Mouse (Mus musculus): ENCODE results near the gene Epn3. TPM values are rescaled to one million over a fixed set of nuclear protein-coding genes. Genes with fewer than 3 reads are reported as not detected.

Epn3 gene
- total and polyA plus RNA-seq, 3 experiments: 0.04 to 0.19 TPM; not detected in 1

DNA sequence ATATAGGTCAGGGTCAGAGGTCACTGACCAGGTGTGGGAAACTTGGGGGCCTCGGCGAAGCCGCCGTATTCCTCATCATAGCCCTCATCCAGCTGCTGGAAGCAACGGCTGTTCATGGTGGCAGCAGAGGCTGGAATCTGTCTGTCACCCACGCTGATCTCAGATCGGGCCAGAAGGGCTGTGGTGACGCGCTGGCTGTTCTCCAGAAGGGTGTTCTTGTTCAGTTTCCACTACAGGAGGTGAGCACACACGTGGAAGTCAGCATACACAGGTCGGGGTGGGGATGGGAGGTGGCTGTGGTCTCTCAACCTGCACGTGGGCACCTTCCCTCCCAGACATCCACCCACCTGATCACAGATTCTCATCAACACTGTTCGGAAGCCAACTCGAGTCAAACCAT is 15.9 kb downstream of the Epn3 start:
- H3K79me2 ChIP-seq (replicated peaks; ENCODE audit: control insufficient read depth, extremely low read depth, insufficient read depth, poor library complexity, severe bottlenecking): no peaks in the 10 kb centered on the region
- dilution Hi-C loops (cut with MboI; ENCODE audit: extremely low pct_ligation_motif_present, extremely low pct_unique_long_range_greater_than_20kb, low sequenced_read_pairs): no loop called here

DNA sequence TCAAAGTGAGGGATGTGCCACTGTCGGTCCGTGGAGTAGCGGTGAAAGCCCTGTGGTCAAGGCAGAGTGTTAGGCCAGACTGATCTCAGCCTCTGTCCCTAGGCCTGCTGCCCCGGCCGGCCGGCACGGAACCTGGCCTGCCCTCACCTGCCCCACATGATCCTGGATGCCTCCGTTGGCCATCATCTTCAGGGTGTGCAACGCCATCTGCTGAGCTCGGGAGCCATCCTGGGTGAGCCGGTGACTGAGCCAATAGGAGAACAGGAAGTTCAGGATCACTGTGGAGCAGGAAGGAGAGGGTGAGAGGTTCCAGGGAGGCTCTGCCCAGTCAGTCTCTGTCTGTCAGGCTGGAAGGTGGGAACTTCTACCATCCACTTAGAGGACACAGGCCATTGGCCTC is 16.3 kb downstream of the Epn3 start:
- Histone ChIP-seq H3K79me2 (replicated peaks; ENCODE audit: control insufficient read depth, extremely low read depth, insufficient read depth, poor library complexity, severe bottlenecking) (no peaks in the 10 kb centered on the region), H3K9ac (ENCODE audit: insufficient read depth, low read depth) (no peak overlapping the region), H3K9me3 (replicated peaks; ENCODE audit: low read length) (no peaks in the 10 kb centered on the region), H3K4me1 (ENCODE audit: control insufficient read depth in 1 of 2, insufficient read depth in 2 of 2) (peaks cover 0 to 4% of the 10 kb centered on the region in 2 experiments; a peak in 1 of 4 replicates), H3K4me2 (ENCODE audit: insufficient read depth, low read depth, poor library complexity, severe bottlenecking) (no peak overlapping the region), H3K36me3 (replicated peaks in 1 of 2; ENCODE audit: control insufficient read depth in 1 of 2, insufficient read depth in 1 of 2, low read length in 1 of 2) (no peaks in the 10 kb centered on the region), H3K27me3 (replicated peaks) (peaks cover 89% of the 10 kb centered on the region), H3K4me3 (replicated peaks in 1 of 3; ENCODE audit: low read depth in 2 of 3, low read length in 2 of 3, poor library complexity in 1 of 3) (no peak overlapping the region), H3K27ac (ENCODE audit: insufficient read depth, low read depth) (no peak overlapping the region)
- in situ Hi-C loops (cut with MboI; ENCODE audit: low pct_ligation_motif_present, low pct_unique_long_range_greater_than_20kb, low sequenced_read_pairs): loop anchor here (5.0 to 10.0 kb wide), 3 partner anchors 61 to 349 kb away; no protein-coding TSS in a partner anchor
- DNase-seq (ENCODE audit: extremely low read depth): no peak
- dilution Hi-C loops (cut with MboI; ENCODE audit: extremely low pct_ligation_motif_present, extremely low pct_unique_long_range_greater_than_20kb, low sequenced_read_pairs): no loop called here
- no peak for TF ChIP-seq MYC (IDR thresholded peaks at IDR 0.05; ENCODE audit: low read depth, low read length)
- peak in 1 of 2 experiments; percentile 30; a peak in 1 of 4 replicates for TF ChIP-seq CTCF (conservative IDR thresholded peaks at IDR 0.05 in 1 of 2, IDR thresholded peaks at IDR 0.05 in 1 of 2; ENCODE audit: low read depth in 2 of 2, low read length in 2 of 2)
- TF ChIP-seq SMC3 (IDR thresholded peaks at IDR 0.05; ENCODE audit: low read depth, low read length): peak; percentile 26; the same call in 1 of the 2 replicates

More for the DNA sequence above, 15.9 kb downstream of the Epn3 start:
- in situ Hi-C loops (cut with MboI; ENCODE audit: low pct_ligation_motif_present, low pct_unique_long_range_greater_than_20kb, low sequenced_read_pairs): loop anchor here (5.0 to 10.0 kb wide), 3 partner anchors 62 to 349 kb away; no protein-coding TSS in a partner anchor
- H3K27me3 ChIP-seq (replicated peaks): peaks cover 88% of the 10 kb centered on the region
- no peak overlapping the region for H3K4me2 ChIP-seq (ENCODE audit: insufficient read depth, low read depth, poor library complexity, severe bottlenecking)
- H3K9me3 ChIP-seq (replicated peaks; ENCODE audit: low read length): no peaks in the 10 kb centered on the region
- H3K9ac ChIP-seq (ENCODE audit: insufficient read depth, low read depth): no peak overlapping the region
- H3K36me3 ChIP-seq (replicated peaks in 1 of 2; ENCODE audit: control insufficient read depth in 1 of 2, insufficient read depth in 1 of 2, low read length in 1 of 2): no peaks in the 10 kb centered on the region
- DNase-seq (ENCODE audit: extremely low read depth): no peak
- TF ChIP-seq ETS1 (conservative IDR thresholded peaks at IDR 0.05; ENCODE audit: low read depth, low read length) (no peak), EP300 (IDR thresholded peaks at IDR 0.05; ENCODE audit: low read length) (no peak), MAFK (IDR thresholded peaks at IDR 0.05; ENCODE audit: insufficient replicate concordance, low read length) (no peak), BHLHE40 (IDR thresholded peaks at IDR 0.05; ENCODE audit: low read depth, low read length) (no peak), JUND (conservative IDR thresholded peaks at IDR 0.05; ENCODE audit: low read depth, low read length) (no peak), ZMIZ1 (IDR thresholded peaks at IDR 0.05; ENCODE audit: low read depth, low read length) (no peak), CHD1 (IDR thresholded peaks at IDR 0.05; ENCODE audit: low read depth, low read length) (no peak), RAD21 (IDR thresholded peaks at IDR 0.05; ENCODE audit: low read depth, low read length) (no peak), JUN (IDR thresholded peaks at IDR 0.05; ENCODE audit: insufficient read depth, low read depth, low read length) (no peak)
- no peak overlapping the region for H3K27ac ChIP-seq (ENCODE audit: insufficient read depth, low read depth)
- no peak overlapping the region for H3K4me3 ChIP-seq (replicated peaks in 1 of 3; ENCODE audit: low read depth in 2 of 3, low read length in 2 of 3, poor library complexity in 1 of 3)
- peaks cover 0 to 4% of the 10 kb centered on the region in 2 experiments; a peak in 1 of 4 replicates for H3K4me1 ChIP-seq (ENCODE audit: control insufficient read depth in 1 of 2, insufficient read depth in 2 of 2)

DNA sequence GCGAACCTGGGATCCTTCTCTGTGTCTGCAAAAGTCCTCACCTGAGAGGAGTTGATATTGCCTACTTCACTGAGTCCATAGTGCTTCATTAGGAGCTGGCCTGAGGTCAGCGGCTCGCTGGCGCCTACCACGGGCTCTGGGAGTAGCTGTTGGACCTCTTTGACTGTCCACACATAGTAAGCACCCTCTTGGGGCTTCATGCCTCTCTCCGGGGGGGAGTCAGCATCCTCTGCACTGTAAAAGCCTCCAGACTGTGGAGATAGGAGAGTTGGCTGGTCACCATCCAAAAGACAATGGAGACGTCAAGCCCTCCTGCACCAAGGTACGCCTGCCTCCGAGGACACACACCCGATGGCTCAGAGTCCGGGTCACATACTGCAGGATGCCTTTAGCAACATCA is 17.0 kb downstream of the Epn3 start:
- H3K27me3 ChIP-seq (replicated peaks): peaks cover 89% of the 10 kb centered on the region

More for the DNA sequence above, 17.0 kb downstream of the Epn3 start:
- dilution Hi-C loops (cut with MboI; ENCODE audit: extremely low pct_ligation_motif_present, extremely low pct_unique_long_range_greater_than_20kb, low sequenced_read_pairs): no loop called here
- Histone ChIP-seq H3K9ac (ENCODE audit: insufficient read depth, low read depth) (no peak overlapping the region), H3K27ac (ENCODE audit: insufficient read depth, low read depth) (no peak overlapping the region), H3K9me3 (replicated peaks; ENCODE audit: low read length) (no peaks in the 10 kb centered on the region), H3K79me2 (replicated peaks; ENCODE audit: control insufficient read depth, extremely low read depth, insufficient read depth, poor library complexity, severe bottlenecking) (no peaks in the 10 kb centered on the region), H3K4me1 (ENCODE audit: control insufficient read depth in 1 of 2, insufficient read depth in 2 of 2) (peaks cover under 1 to 4% of the 10 kb centered on the region in 2 experiments; a peak in 2 of 4 replicates), H3K4me2 (ENCODE audit: insufficient read depth, low read depth, poor library complexity, severe bottlenecking) (no peak overlapping the region), H3K4me3 (replicated peaks in 1 of 3; ENCODE audit: low read depth in 2 of 3, low read length in 2 of 3, poor library complexity in 1 of 3) (no peak overlapping the region), H3K36me3 (replicated peaks in 1 of 2; ENCODE audit: control insufficient read depth in 1 of 2, insufficient read depth in 1 of 2, low read length in 1 of 2) (no peaks in the 10 kb centered on the region)
- TF ChIP-seq HCFC1 (IDR thresholded peaks at IDR 0.05; ENCODE audit: low read depth, low read length) (no peak), MAZ (IDR thresholded peaks at IDR 0.05; ENCODE audit: low read depth, low read length) (no peak), RCOR1 (conservative IDR thresholded peaks at IDR 0.05; ENCODE audit: low read depth, low read length) (no peak), ZMIZ1 (IDR thresholded peaks at IDR 0.05; ENCODE audit: low read depth, low read length) (no peak), POLR2AphosphoS2 (IDR thresholded peaks at IDR 0.05; ENCODE audit: low read depth, low read length) (no peak), MXI1 (IDR thresholded peaks at IDR 0.05; ENCODE audit: low read depth, low read length) (no peak), RAD21 (IDR thresholded peaks at IDR 0.05; ENCODE audit: low read depth, low read length) (no peak), USF1 (IDR thresholded peaks at IDR 0.05; ENCODE audit: low read depth, low read length) (no peak)
- in situ Hi-C loops (cut with MboI; ENCODE audit: low pct_ligation_motif_present, low pct_unique_long_range_greater_than_20kb, low sequenced_read_pairs): loop anchor here (5.0 to 10.0 kb wide), 3 partner anchors 60 to 348 kb away; no protein-coding TSS in a partner anchor
- DNase-seq (ENCODE audit: extremely low read depth): no peak

All from CH12.LX (cell line).